Mouse (Mus musculus): ENCODE measurements around the gene Cldnd1. TPM values are rescaled to one million over a fixed set of nuclear protein-coding genes. Genes with fewer than 3 reads are reported as not detected.

The Cldnd1 gene
- polyA plus RNA-seq, 1 experiment, result 53.9 TPM

DNA sequence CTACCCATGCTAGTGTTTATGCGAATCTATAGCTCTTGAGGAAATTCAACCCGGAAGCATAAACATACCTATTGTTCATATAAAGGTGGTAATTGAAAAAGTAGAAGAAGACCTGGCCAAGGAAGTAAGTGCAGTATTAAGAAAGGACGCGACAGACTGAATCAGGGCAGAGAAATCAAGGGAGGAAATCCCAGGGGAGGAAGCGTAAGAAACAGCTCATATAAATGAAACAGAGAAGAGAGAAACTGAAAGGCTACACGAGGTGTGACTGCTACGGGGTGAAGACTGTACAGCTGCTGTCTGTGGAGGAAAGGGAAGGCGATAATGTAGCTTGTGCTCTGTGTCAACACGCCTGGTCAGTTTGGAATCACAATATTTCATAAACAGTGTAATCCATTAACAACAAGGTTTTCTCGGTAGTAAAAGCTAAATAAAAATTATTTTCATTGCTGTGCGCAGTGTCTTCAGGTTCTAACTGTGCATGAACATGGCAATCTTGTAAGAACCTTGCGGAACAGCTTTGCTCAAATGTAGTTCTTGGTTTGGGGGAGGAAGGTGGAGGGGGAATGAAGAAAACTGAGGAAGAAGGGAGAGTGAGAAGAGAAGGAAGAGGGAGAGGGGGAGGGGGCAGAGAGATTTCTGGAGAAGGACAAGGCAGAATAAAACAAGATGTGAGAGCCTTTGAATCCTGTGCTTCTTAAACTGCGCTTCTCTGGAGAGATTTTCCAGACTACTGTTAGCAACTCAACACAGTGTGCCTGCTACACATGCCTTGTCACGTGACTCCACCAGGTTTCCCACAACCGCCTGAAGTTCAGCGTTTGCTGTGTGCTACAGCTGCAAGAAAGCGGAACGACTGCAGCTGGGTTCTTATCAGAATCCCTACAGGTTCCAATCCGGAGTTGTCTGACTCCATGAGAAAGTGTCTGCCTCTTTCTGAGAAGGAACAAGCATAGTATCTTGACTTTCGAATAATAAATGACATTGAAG is 41.9 kb upstream of the Cldnd1 start:
- no peak overlapping the region for H3K4me3 ChIP-seq (ENCODE audit: low read depth, low read length)
- H3K36me3 ChIP-seq (ENCODE audit: control insufficient read depth, insufficient read depth, low read length, poor library complexity, severe bottlenecking), result peaks cover under 1% of the 10 kb centered on the region; the same call in 1 of the 2 replicates
- TF ChIP-seq POLR2A (IDR thresholded peaks at IDR 0.05; ENCODE audit: insufficient read depth, low read length) (no peak), CTCF (IDR thresholded peaks at IDR 0.05; ENCODE audit: low read depth, low read length) (no peak), EP300 (IDR thresholded peaks at IDR 0.05; ENCODE audit: insufficient read depth, low read depth, low read length) (no peak)
- H3K27me3 ChIP-seq (ENCODE audit: control insufficient read depth, insufficient read depth, low read length, poor library complexity, severe bottlenecking), result no peaks in the 10 kb centered on the region
- no peak overlapping the region for H3K27ac ChIP-seq (ENCODE audit: insufficient read depth, low read length)
- H3K9me3 ChIP-seq (replicated peaks; ENCODE audit: control insufficient read depth, insufficient read depth, low read length, poor library complexity, severe bottlenecking), result no peaks in the 10 kb centered on the region
- no peak overlapping the region for H3K9ac ChIP-seq (ENCODE audit: low read depth, poor library complexity, severe bottlenecking)
- H3K4me1 ChIP-seq (ENCODE audit: control insufficient read depth, insufficient read depth, low read length), result no peaks in the 10 kb centered on the region

DNA sequence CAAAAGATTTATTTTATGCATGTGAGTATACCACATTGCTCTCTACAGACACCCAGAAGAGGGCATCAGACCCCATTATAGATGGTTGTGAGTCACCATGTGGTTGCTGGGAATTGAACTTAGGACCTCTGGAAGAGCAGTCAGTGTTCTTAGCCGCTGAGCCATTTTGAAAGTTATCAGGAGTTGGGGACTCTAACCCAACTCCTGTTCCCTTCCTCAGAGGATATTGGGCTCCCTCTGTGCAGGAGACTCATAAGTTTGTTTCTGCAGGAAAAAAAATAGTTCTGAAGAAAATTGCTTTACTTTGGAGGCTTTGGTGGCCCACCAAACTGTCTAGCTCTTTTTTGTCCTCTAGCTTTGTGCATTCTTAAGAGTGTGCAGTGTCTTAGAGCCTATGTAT is 39.2 kb upstream of the Cldnd1 start:
- Histone ChIP-seq H3K4me1 (ENCODE audit: control insufficient read depth, insufficient read depth, low read length) (no peaks in the 10 kb centered on the region), H3K36me3 (ENCODE audit: control insufficient read depth, insufficient read depth, low read length, poor library complexity, severe bottlenecking) (no peaks in the 10 kb centered on the region), H3K27ac (ENCODE audit: insufficient read depth, low read length) (no peak overlapping the region), H3K27me3 (ENCODE audit: control insufficient read depth, insufficient read depth, low read length, poor library complexity, severe bottlenecking) (no peaks in the 10 kb centered on the region), H3K9me3 (replicated peaks; ENCODE audit: control insufficient read depth, insufficient read depth, low read length, poor library complexity, severe bottlenecking) (no peaks in the 10 kb centered on the region), H3K9ac (ENCODE audit: low read depth, poor library complexity, severe bottlenecking) (no peak overlapping the region), H3K4me3 (ENCODE audit: low read depth, low read length) (no peak overlapping the region)
- TF ChIP-seq EP300 (IDR thresholded peaks at IDR 0.05; ENCODE audit: insufficient read depth, low read depth, low read length), result no peak
- no peak for TF ChIP-seq CTCF (IDR thresholded peaks at IDR 0.05; ENCODE audit: low read depth, low read length)
- no peak for TF ChIP-seq POLR2A (IDR thresholded peaks at IDR 0.05; ENCODE audit: insufficient read depth, low read length)

DNA sequence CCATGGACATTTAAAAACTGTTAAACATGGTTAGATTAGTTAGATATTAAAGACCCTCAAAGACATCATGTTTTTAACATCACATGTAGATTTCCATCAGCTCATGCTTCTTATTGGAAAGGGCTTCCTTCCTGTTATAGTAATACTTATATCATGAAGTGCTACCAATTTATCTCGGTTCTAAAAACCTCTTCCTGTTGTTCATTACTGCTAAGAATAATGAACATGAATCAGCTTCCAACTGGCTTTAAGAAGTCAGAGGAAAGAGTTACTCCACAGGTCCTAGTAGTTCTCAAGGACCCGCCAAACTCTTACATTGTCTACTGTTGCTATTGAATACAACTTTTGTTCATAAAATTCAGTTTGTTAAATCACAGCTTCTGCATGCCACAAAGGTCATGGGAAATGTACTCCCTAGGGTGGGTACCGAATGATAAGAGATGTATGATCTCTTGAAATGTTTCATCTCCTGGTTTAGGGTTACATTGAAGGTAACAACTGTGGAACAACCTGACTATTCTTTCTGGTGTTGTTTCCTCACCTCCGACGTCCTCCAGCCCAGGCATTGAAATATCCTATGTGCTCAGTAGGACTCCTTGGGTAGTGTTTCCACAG is 38.0 kb upstream of the Cldnd1 start:
- TF ChIP-seq CTCF (IDR thresholded peaks at IDR 0.05; ENCODE audit: low read depth, low read length) (no peak), EP300 (IDR thresholded peaks at IDR 0.05; ENCODE audit: insufficient read depth, low read depth, low read length) (no peak), POLR2A (IDR thresholded peaks at IDR 0.05; ENCODE audit: insufficient read depth, low read length) (no peak)
- Histone ChIP-seq H3K36me3 (ENCODE audit: control insufficient read depth, insufficient read depth, low read length, poor library complexity, severe bottlenecking) (no peaks in the 10 kb centered on the region), H3K4me1 (ENCODE audit: control insufficient read depth, insufficient read depth, low read length) (no peaks in the 10 kb centered on the region), H3K27ac (ENCODE audit: insufficient read depth, low read length) (no peak overlapping the region), H3K9ac (ENCODE audit: low read depth, poor library complexity, severe bottlenecking) (no peak overlapping the region), H3K9me3 (replicated peaks; ENCODE audit: control insufficient read depth, insufficient read depth, low read length, poor library complexity, severe bottlenecking) (no peaks in the 10 kb centered on the region), H3K4me3 (ENCODE audit: low read depth, low read length) (no peak overlapping the region), H3K27me3 (ENCODE audit: control insufficient read depth, insufficient read depth, low read length, poor library complexity, severe bottlenecking) (no peaks in the 10 kb centered on the region)

DNA sequence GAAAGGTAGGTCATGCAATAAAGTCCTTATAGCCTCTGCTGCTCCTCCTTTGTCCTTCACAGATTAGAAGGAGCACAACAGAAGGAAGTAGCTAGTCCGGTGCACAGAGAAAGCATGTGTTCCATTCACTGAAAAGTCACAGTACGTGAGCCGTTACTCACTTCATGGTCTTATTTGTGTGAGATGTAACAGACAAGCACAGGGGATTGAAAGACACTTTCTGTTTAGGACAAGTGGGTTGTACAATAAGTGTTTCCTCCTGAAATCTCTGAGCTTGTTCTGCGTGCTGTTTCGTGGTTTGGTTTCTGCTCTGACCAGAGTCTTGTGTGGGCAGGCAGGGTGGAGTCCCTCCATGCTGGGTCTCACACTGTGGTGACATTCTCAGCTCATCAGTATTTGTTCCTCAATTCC is 37.4 kb upstream of the Cldnd1 start:
- TF ChIP-seq EP300 (IDR thresholded peaks at IDR 0.05; ENCODE audit: insufficient read depth, low read depth, low read length), result no peak
- TF ChIP-seq CTCF (IDR thresholded peaks at IDR 0.05; ENCODE audit: low read depth, low read length), result no peak
- H3K9ac ChIP-seq (ENCODE audit: low read depth, poor library complexity, severe bottlenecking), result no peak overlapping the region

DNA sequence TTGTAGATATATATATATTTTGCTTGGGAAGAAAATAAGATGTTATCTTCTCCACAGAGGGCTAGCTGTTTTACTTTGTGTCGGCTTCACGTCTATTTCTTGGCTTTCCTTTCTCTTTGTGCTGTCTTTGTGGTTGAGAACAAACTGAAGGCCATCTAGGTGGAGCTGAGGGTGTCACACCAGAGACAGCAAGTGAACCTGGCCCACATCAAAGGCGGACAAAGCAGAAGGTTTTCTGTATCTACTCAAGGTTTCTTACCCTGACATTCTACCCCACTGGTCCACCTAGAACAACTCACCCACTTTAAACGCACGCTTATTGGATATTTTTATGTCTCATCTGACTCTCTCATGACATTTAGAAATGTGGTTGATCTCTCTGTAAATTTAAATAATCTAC is 33.6 kb upstream of the Cldnd1 start:
- H3K36me3 ChIP-seq (ENCODE audit: control insufficient read depth, insufficient read depth, low read length, poor library complexity, severe bottlenecking), result no peaks in the 10 kb centered on the region
- H3K9me3 ChIP-seq (replicated peaks; ENCODE audit: control insufficient read depth, insufficient read depth, low read length, poor library complexity, severe bottlenecking), result no peaks in the 10 kb centered on the region
- no peak overlapping the region for H3K27ac ChIP-seq (ENCODE audit: insufficient read depth, low read length)
- no peaks in the 10 kb centered on the region for H3K4me1 ChIP-seq (ENCODE audit: control insufficient read depth, insufficient read depth, low read length)
- TF ChIP-seq CTCF (IDR thresholded peaks at IDR 0.05; ENCODE audit: low read depth, low read length), result no peak
- TF ChIP-seq EP300 (IDR thresholded peaks at IDR 0.05; ENCODE audit: insufficient read depth, low read depth, low read length), result no peak
- no peak for TF ChIP-seq POLR2A (IDR thresholded peaks at IDR 0.05; ENCODE audit: insufficient read depth, low read length)
- H3K27me3 ChIP-seq (ENCODE audit: control insufficient read depth, insufficient read depth, low read length, poor library complexity, severe bottlenecking), result no peaks in the 10 kb centered on the region
- no peak overlapping the region for H3K4me3 ChIP-seq (ENCODE audit: low read depth, low read length)
- H3K9ac ChIP-seq (ENCODE audit: low read depth, poor library complexity, severe bottlenecking), result no peak overlapping the region

More for the DNA sequence above, 37.4 kb upstream of the Cldnd1 start:
- Histone ChIP-seq H3K27me3 (ENCODE audit: control insufficient read depth, insufficient read depth, low read length, poor library complexity, severe bottlenecking) (no peaks in the 10 kb centered on the region), H3K4me3 (ENCODE audit: low read depth, low read length) (no peak overlapping the region), H3K9me3 (replicated peaks; ENCODE audit: control insufficient read depth, insufficient read depth, low read length, poor library complexity, severe bottlenecking) (no peaks in the 10 kb centered on the region), H3K4me1 (ENCODE audit: control insufficient read depth, insufficient read depth, low read length) (no peaks in the 10 kb centered on the region), H3K36me3 (ENCODE audit: control insufficient read depth, insufficient read depth, low read length, poor library complexity, severe bottlenecking) (no peaks in the 10 kb centered on the region), H3K27ac (ENCODE audit: insufficient read depth, low read length) (no peak overlapping the region)

DNA sequence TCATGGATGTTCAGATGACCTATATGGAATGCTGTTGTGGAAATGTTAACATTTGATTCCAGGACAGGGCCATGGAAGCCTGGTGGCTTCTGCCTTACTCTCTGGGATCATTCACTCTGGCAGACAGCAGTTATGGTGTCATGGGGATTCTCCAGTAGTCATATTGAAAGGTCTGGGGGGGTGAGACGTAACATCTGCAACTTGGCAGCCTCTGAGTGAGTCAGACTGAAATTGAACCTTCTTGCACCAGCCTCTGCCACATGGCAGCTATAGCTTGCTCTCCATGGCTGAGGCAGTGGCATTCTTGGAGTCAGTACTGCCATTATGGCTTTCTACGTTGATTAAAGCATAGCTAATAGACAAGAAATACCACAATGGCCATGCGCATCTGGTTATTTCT is 30.9 kb upstream of the Cldnd1 start:
- Histone ChIP-seq H3K9me3 (replicated peaks; ENCODE audit: control insufficient read depth, insufficient read depth, low read length, poor library complexity, severe bottlenecking) (no peaks in the 10 kb centered on the region), H3K27me3 (ENCODE audit: control insufficient read depth, insufficient read depth, low read length, poor library complexity, severe bottlenecking) (no peaks in the 10 kb centered on the region), H3K9ac (ENCODE audit: low read depth, poor library complexity, severe bottlenecking) (no peak overlapping the region), H3K27ac (ENCODE audit: insufficient read depth, low read length) (no peak overlapping the region), H3K4me3 (ENCODE audit: low read depth, low read length) (no peak overlapping the region), H3K4me1 (ENCODE audit: control insufficient read depth, insufficient read depth, low read length) (no peaks in the 10 kb centered on the region), H3K36me3 (ENCODE audit: control insufficient read depth, insufficient read depth, low read length, poor library complexity, severe bottlenecking) (no peaks in the 10 kb centered on the region)
- no peak for TF ChIP-seq EP300 (IDR thresholded peaks at IDR 0.05; ENCODE audit: insufficient read depth, low read depth, low read length)
- TF ChIP-seq POLR2A (IDR thresholded peaks at IDR 0.05; ENCODE audit: insufficient read depth, low read length), result no peak
- TF ChIP-seq CTCF (IDR thresholded peaks at IDR 0.05; ENCODE audit: low read depth, low read length), result no peak

Measured in ES-Bruce4 (cell line).